Mouse (Mus musculus): Measurements from ENCODE around the gene Rgsl1.

The Rgsl1 gene

GRCm38 (mm10) chr1:153740775-153741400 lies 103.1 kb downstream of the Rgsl1 start:
- no peak for DNase-seq (ENCODE audit: low read depth, low spot score)

- peak; percentile 87 for DNase-seq (ENCODE audit: low read depth, low spot score)
Measured at GRCm38 (mm10) chr1:153740145-153740544, 103.8 kb downstream of the Rgsl1 start, which contains the start of gene Rgs16. TSS of gene Rgs16 (plus strand) at chr1:153740349.

- DNase-seq (ENCODE audit: low read depth, low spot score) = no peak
Measured at GRCm38 (mm10) chr1:153739437-153740015, 104.4 kb downstream of the Rgsl1 start.

- DNase-seq (ENCODE audit: low read depth, low spot score) = peak; percentile 83
Measured at GRCm38 (mm10) chr1:153737101-153738085, 106.5 kb downstream of the Rgsl1 start.

GRCm38 (mm10) chr1:153736096-153736495 lies 107.8 kb downstream of the Rgsl1 start:
- DNase-seq (ENCODE audit: low read depth, low spot score) = no peak

- no peak for DNase-seq (ENCODE audit: low read depth, low spot score)
Measured at GRCm38 (mm10) chr1:153734866-153735265, 109.1 kb downstream of the Rgsl1 start.

- peak; percentile 66 for DNase-seq (ENCODE audit: low read depth, low spot score)
Measured at GRCm38 (mm10) chr1:153733181-153733580, 110.8 kb downstream of the Rgsl1 start.

GRCm38 (mm10) chr1:153730671-153731070 lies 113.3 kb downstream of the Rgsl1 start:
- peak; percentile 75 for DNase-seq (ENCODE audit: low read depth, low spot score)

GRCm38 (mm10) chr1:153729806-153730205 lies 114.1 kb downstream of the Rgsl1 start:
- peak; percentile 52 for DNase-seq (ENCODE audit: low read depth, low spot score)
